Mouse (Mus musculus): ENCODE measurements around the gene Pigk. TPM values are rescaled to one million over a fixed set of nuclear protein-coding genes. Genes with fewer than 3 reads are reported as not detected.
A peak's percentile ranks its signal among the peaks of the same experiment; 100 is the strongest.
"Not testable (repeated sequence)": the region's sequence is repeated elsewhere in the genome, so short reads cannot be mapped to it uniquely, and the experiment has no call there.

Pigk gene
- polyA plus RNA-seq, 1 experiment from 2014 or later, result 36.3 TPM

DNA sequence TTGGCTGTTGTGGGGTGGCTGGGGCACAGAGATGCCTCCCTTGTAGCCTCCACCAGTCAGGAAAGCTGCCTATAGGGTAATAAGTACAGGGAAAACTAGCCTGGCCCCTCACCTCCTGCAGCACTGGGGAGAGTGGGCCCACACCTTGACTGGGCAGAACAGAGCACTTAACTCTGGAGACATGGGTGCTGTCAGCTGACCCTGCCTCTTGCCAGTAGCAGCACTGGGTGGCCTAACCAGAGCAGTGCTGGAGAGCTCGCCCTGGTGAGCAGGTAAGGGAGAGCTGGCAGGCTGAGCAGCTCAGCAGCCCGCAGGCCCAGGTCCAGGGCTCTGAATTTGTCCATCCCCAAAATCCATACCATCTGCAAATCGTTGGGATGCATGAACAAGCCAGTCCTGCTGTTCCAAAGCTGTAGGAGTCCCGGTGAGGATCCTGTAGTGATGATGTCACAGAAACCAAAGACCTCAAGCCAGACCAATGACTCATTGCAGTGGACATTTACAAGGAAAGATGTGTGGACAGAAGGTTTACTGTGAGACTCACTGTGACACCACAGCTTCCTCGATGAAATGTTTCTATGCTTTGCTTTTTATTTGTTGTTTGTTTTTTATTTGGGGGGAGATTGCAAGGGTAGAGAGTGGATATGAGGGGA lies 74.5 kb downstream of the Pigk start:
- not testable (repeated sequence) for H3K4me1 ChIP-seq (replicated peaks; ENCODE audit: control insufficient read depth, insufficient read depth, low read length); H3K36me3 ChIP-seq (ENCODE audit: control insufficient read depth, insufficient read depth, low read length); H3K9ac ChIP-seq (ENCODE audit: low read length); H3K27me3 ChIP-seq (ENCODE audit: control insufficient read depth, insufficient read depth, low read length); H3K27ac ChIP-seq (ENCODE audit: low read depth, low read length); H3K9me3 ChIP-seq (ENCODE audit: control insufficient read depth, low read length); H3K4me2 ChIP-seq (ENCODE audit: low read depth, low read length, severe bottlenecking); ATAC-seq (replicated peaks; ENCODE audit: low FRiP score); H3K4me3 ChIP-seq (ENCODE audit: low read depth, low read length)
- WGBS, result 82% methylated on average over 5 of the region's 5 CpGs
- DNase-seq (ENCODE audit: low spot score), result peak; percentile 7

GRCm38 (mm10) chr3:152792601-152793000 lies 78.7 kb downstream of the Pigk start:
- Histone ChIP-seq H3K9me3 (ENCODE audit: control insufficient read depth, low read length) (no peaks in the 10 kb centered on the region), H3K4me2 (ENCODE audit: low read depth, low read length, severe bottlenecking) (no peak overlapping the region), H3K9ac (ENCODE audit: low read length) (no peak overlapping the region), H3K4me3 (ENCODE audit: low read depth, low read length) (no peak overlapping the region), H3K36me3 (ENCODE audit: control insufficient read depth, insufficient read depth, low read length) (no peaks in the 10 kb centered on the region), H3K27ac (ENCODE audit: low read depth, low read length) (no peak overlapping the region), H3K27me3 (ENCODE audit: control insufficient read depth, insufficient read depth, low read length) (no peaks in the 10 kb centered on the region), H3K4me1 (replicated peaks; ENCODE audit: control insufficient read depth, insufficient read depth, low read length) (no peaks in the 10 kb centered on the region)
- ATAC-seq (replicated peaks; ENCODE audit: low FRiP score) (no peak), DNase-seq (ENCODE audit: low spot score) (no peak)
- 94% methylated on average over 5 of the region's 5 CpGs for WGBS

DNA sequence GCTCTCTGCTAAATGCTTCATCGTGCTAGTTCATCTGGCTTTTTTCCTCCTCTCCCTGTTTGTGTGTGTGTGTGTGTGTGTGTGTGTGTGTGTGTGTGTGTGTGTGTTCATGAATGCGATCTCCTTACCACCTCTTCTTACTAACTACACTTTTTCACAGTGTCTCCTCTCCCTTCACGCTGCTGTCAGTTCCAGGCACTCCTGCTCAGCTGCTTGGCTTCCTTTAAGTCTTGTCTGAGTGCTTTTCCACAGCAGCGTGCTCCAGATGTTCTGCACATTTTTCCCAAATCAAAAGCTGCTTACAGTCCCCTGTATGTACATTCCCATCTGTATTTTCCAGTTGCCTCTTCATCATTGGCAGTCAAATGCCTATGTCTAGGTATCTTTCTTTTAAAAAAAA lies 79.1 kb downstream of the Pigk start:
- Histone ChIP-seq H3K27ac (ENCODE audit: low read depth, low read length) (no peak overlapping the region), H3K4me1 (replicated peaks; ENCODE audit: control insufficient read depth, insufficient read depth, low read length) (no peaks in the 10 kb centered on the region), H3K4me3 (ENCODE audit: low read depth, low read length) (no peak overlapping the region), H3K9ac (ENCODE audit: low read length) (no peak overlapping the region), H3K27me3 (ENCODE audit: control insufficient read depth, insufficient read depth, low read length) (no peaks in the 10 kb centered on the region), H3K9me3 (ENCODE audit: control insufficient read depth, low read length) (no peaks in the 10 kb centered on the region), H3K4me2 (ENCODE audit: low read depth, low read length, severe bottlenecking) (no peak overlapping the region), H3K36me3 (ENCODE audit: control insufficient read depth, insufficient read depth, low read length) (no peaks in the 10 kb centered on the region)
- no peak for DNase-seq (ENCODE audit: low spot score)
- no peak for ATAC-seq (replicated peaks; ENCODE audit: low FRiP score)
- 91% methylated on average over 4 of the region's 4 CpGs for WGBS

- Histone ChIP-seq H3K36me3 (ENCODE audit: control insufficient read depth, insufficient read depth, low read length) (no peaks in the 10 kb centered on the region), H3K9me3 (ENCODE audit: control insufficient read depth, low read length) (no peaks in the 10 kb centered on the region), H3K27me3 (ENCODE audit: control insufficient read depth, insufficient read depth, low read length) (no peaks in the 10 kb centered on the region), H3K4me1 (replicated peaks; ENCODE audit: control insufficient read depth, insufficient read depth, low read length) (no peaks in the 10 kb centered on the region), H3K4me3 (ENCODE audit: low read depth, low read length) (no peak overlapping the region), H3K4me2 (ENCODE audit: low read depth, low read length, severe bottlenecking) (no peak overlapping the region), H3K9ac (ENCODE audit: low read length) (no peak overlapping the region), H3K27ac (ENCODE audit: low read depth, low read length) (no peak overlapping the region)
- ATAC-seq (replicated peaks; ENCODE audit: low FRiP score) (no peak), DNase-seq (ENCODE audit: low spot score) (no peak)
- WGBS, result 84% methylated on average over 4 of the region's 4 CpGs
Measured at GRCm38 (mm10) chr3:152796216-152796615, 82.3 kb downstream of the Pigk start.

GRCm38 (mm10) chr3:152797354-152797753 lies 83.5 kb downstream of the Pigk start:
- WGBS, result 27% methylated on average over 2 of the region's 2 CpGs
- ATAC-seq (replicated peaks; ENCODE audit: low FRiP score) (no peak), DNase-seq (ENCODE audit: low spot score) (no peak)
- H3K27me3 ChIP-seq (ENCODE audit: control insufficient read depth, insufficient read depth, low read length), result no peaks in the 10 kb centered on the region
- no peaks in the 10 kb centered on the region for H3K9me3 ChIP-seq (ENCODE audit: control insufficient read depth, low read length)
- no peak overlapping the region for H3K4me2 ChIP-seq (ENCODE audit: low read depth, low read length, severe bottlenecking)
- no peaks in the 10 kb centered on the region for H3K4me1 ChIP-seq (replicated peaks; ENCODE audit: control insufficient read depth, insufficient read depth, low read length)
- no peak overlapping the region for H3K9ac ChIP-seq (ENCODE audit: low read length)
- H3K36me3 ChIP-seq (ENCODE audit: control insufficient read depth, insufficient read depth, low read length), result no peaks in the 10 kb centered on the region
- no peak overlapping the region for H3K27ac ChIP-seq (ENCODE audit: low read depth, low read length)
- H3K4me3 ChIP-seq (ENCODE audit: low read depth, low read length), result no peak overlapping the region

- Histone ChIP-seq H3K27me3 (ENCODE audit: control insufficient read depth, insufficient read depth, low read length) (no peaks in the 10 kb centered on the region), H3K9me3 (ENCODE audit: control insufficient read depth, low read length) (no peaks in the 10 kb centered on the region), H3K4me3 (ENCODE audit: low read depth, low read length) (no peak overlapping the region), H3K9ac (ENCODE audit: low read length) (no peak overlapping the region), H3K36me3 (ENCODE audit: control insufficient read depth, insufficient read depth, low read length) (no peaks in the 10 kb centered on the region), H3K4me1 (replicated peaks; ENCODE audit: control insufficient read depth, insufficient read depth, low read length) (no peaks in the 10 kb centered on the region), H3K4me2 (ENCODE audit: low read depth, low read length, severe bottlenecking) (no peak overlapping the region), H3K27ac (ENCODE audit: low read depth, low read length) (no peak overlapping the region)
- DNase-seq (ENCODE audit: low spot score) (no peak), ATAC-seq (replicated peaks; ENCODE audit: low FRiP score) (no peak)
- WGBS, result 83% methylated on average over 9 of the region's 9 CpGs
Measured at GRCm38 (mm10) chr3:152799738-152800431, 86.0 kb downstream of the Pigk start.

GRCm38 (mm10) chr3:152813905-152814304 lies 100.0 kb downstream of the Pigk start:
- 79% methylated on average over 4 of the region's 4 CpGs for WGBS
- no peak for DNase-seq (ENCODE audit: low spot score)

DNA sequence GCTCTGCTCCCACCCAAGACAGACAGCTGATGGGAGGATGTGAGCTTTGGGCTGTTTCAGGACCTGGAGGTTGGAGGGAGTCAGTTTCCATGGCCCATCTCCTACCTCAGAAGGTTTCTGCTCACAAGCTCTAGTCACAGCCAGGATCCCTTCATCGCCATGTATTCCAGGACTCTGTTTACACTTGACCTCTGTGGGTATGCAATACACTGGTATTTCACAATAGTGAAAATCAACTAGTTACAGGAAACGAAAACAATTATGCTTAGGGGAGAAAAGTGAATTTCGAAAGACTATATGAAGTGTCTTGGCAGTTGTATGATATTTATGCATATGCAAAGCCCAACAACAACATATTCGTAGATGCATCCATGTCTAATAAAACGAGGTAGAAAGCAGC lies 101.2 kb downstream of the Pigk start:
- Histone ChIP-seq H3K27me3 (ENCODE audit: control insufficient read depth, insufficient read depth, low read length) (no peaks in the 10 kb centered on the region), H3K27ac (ENCODE audit: low read depth, low read length) (no peak overlapping the region), H3K4me3 (ENCODE audit: low read depth, low read length) (no peak overlapping the region), H3K9me3 (ENCODE audit: control insufficient read depth, low read length) (no peaks in the 10 kb centered on the region), H3K4me1 (replicated peaks; ENCODE audit: control insufficient read depth, insufficient read depth, low read length) (no peaks in the 10 kb centered on the region), H3K36me3 (ENCODE audit: control insufficient read depth, insufficient read depth, low read length) (no peaks in the 10 kb centered on the region), H3K4me2 (ENCODE audit: low read depth, low read length, severe bottlenecking) (no peak overlapping the region), H3K9ac (ENCODE audit: low read length) (no peak overlapping the region)
- 90% methylated on average over 5 of the region's 5 CpGs for WGBS
- no peak for DNase-seq (ENCODE audit: low spot score)
- ATAC-seq (replicated peaks; ENCODE audit: low FRiP score), result no peak

More at GRCm38 (mm10) chr3:152813905-152814304, 100.0 kb downstream of the Pigk start:
- no peak for ATAC-seq (replicated peaks; ENCODE audit: low FRiP score)
- Histone ChIP-seq H3K4me3 (ENCODE audit: low read depth, low read length) (no peak overlapping the region), H3K27me3 (ENCODE audit: control insufficient read depth, insufficient read depth, low read length) (no peaks in the 10 kb centered on the region), H3K9me3 (ENCODE audit: control insufficient read depth, low read length) (no peaks in the 10 kb centered on the region), H3K36me3 (ENCODE audit: control insufficient read depth, insufficient read depth, low read length) (no peaks in the 10 kb centered on the region), H3K4me2 (ENCODE audit: low read depth, low read length, severe bottlenecking) (no peak overlapping the region), H3K27ac (ENCODE audit: low read depth, low read length) (no peak overlapping the region), H3K9ac (ENCODE audit: low read length) (no peak overlapping the region), H3K4me1 (replicated peaks; ENCODE audit: control insufficient read depth, insufficient read depth, low read length) (no peaks in the 10 kb centered on the region)

DNA sequence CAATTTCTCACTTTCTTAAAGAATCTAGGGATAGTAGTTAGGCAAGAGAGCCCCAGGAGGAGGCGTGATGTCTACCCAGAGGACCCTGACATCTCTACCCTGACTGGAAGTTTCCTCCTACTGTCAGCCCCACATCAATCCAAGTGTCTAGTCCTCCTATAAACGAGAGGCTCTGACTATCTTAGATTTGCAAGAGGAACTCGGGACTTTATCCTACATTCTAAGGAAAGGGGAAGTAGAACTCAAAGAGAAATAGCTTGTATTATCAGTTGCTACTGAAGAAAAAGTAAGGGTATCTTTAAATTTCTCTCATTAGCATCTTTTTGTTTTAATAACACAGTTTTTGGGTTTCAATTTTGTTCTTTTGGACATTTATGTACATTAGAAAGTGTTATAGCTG lies 106.5 kb downstream of the Pigk start:
- DNase-seq (ENCODE audit: low spot score) (no peak), ATAC-seq (replicated peaks; ENCODE audit: low FRiP score) (no peak)
- H3K4me3 ChIP-seq (ENCODE audit: low read depth, low read length), result no peak overlapping the region
- no peaks in the 10 kb centered on the region for H3K36me3 ChIP-seq (ENCODE audit: control insufficient read depth, insufficient read depth, low read length)
- no peak overlapping the region for H3K27ac ChIP-seq (ENCODE audit: low read depth, low read length)
- no peak overlapping the region for H3K4me2 ChIP-seq (ENCODE audit: low read depth, low read length, severe bottlenecking)
- H3K9ac ChIP-seq (ENCODE audit: low read length), result no peak overlapping the region
- no peaks in the 10 kb centered on the region for H3K27me3 ChIP-seq (ENCODE audit: control insufficient read depth, insufficient read depth, low read length)
- 82% methylated on average over 3 of the region's 3 CpGs for WGBS
- H3K9me3 ChIP-seq (ENCODE audit: control insufficient read depth, low read length), result no peaks in the 10 kb centered on the region
- H3K4me1 ChIP-seq (replicated peaks; ENCODE audit: control insufficient read depth, insufficient read depth, low read length), result no peaks in the 10 kb centered on the region
